Mouse (Mus musculus) limb, embryonic 15.5 days (tissue): Measurements from ENCODE around the gene Il18rap. TPM values are rescaled to one million over a fixed set of nuclear protein-coding genes. Genes with fewer than 3 reads are reported as not detected.

Source experiments
- ATAC-seq: fragments of 200-750 bp; cut with Nextera tagmentation; 2 replicates; pipeline ENCODE4 v1.8.0; 2017; ENCODE audit warnings: low read depth, moderate TSS enrichment; ENCODE audit not compliant: insufficient number of reproducible peaks, low FRiP score, low TSS enrichment
- H3K27ac ChIP-seq: fragments of 300-500 bp; sonication (generic); 2 replicates; pipeline ENCODE4 v1.5.1; 2015; ENCODE audit warnings: moderate library complexity, mild to moderate bottlenecking, inconsistent platforms
- H3K27me3 ChIP-seq: fragments of 300-500 bp; sonication (generic); 2 replicates; pipeline ENCODE4 v1.6.1; 2015; ENCODE audit warnings: inconsistent platforms
- H3K36me3 ChIP-seq: fragments of 300-500 bp; sonication (generic); 2 replicates; pipeline ENCODE4 v1.6.1; 2015; ENCODE audit warnings: inconsistent platforms
- H3K4me1 ChIP-seq: fragments of 300-500 bp; sonication (generic); 2 replicates; pipeline ENCODE4 v1.6.1; 2015; ENCODE audit warnings: inconsistent platforms
- H3K4me2 ChIP-seq: fragments of 300-500 bp; sonication (generic); 2 replicates; pipeline ENCODE4 v1.6.1; 2015; ENCODE audit warnings: mild to moderate bottlenecking, inconsistent platforms
- H3K4me3 ChIP-seq: fragments of 300-500 bp; sonication (generic); 2 replicates; pipeline ENCODE4 v1.5.1; 2015; ENCODE audit warnings: mild to moderate bottlenecking, inconsistent platforms
- H3K9ac ChIP-seq: fragments of 300-500 bp; sonication (generic); 2 replicates; pipeline ENCODE4 v1.6.1; 2015; ENCODE audit warnings: inconsistent platforms
- H3K9me3 ChIP-seq: fragments of 300-500 bp; sonication (generic); 2 replicates; pipeline ENCODE4 v1.6.1; 2016; ENCODE audit warnings: inconsistent platforms
- WGBS: fragments of 180-500 bp; shearing (Covaris S2); methylation state at CpG from one replicate; pipeline ENCODE4 v1.1.7; 2015; 5-methylcytosine and 5-hydroxymethylcytosine counted together
- polyA plus RNA-seq: library from polyadenylated mRNA; unstranded; fragments of >200 nt; fragmentation: Nextera tagmentation; extraction: Ambion mirVana; gene quantifications from 2 replicates; pipeline ENCODE4 v1.2.1, GENCODE M21; 2015

The Il18rap gene
- polyA plus RNA-seq, 1 experiment from 2014 or later: 0.27 TPM

DNA sequence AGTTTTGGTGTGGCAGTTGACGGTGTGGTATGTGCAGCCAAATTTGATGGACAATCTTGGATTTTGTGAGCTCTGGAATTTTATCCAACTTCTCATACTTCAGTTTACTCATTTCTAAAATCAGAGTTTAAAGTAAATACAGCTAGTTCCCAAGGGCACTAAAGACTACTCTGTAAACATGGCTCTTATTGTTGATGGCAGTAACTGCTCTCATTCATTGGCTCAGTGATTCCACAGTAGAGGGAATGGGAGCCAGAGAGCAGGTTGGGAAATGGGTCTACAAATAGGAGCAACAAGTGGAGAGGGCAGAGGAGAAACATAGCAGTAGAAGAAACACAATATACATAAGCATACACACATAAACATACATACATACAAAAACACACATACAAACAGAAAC is 15.5 kb upstream of the Il18rap start:
- no peaks in the 10 kb centered on the region for H3K36me3 ChIP-seq
- no peaks in the 10 kb centered on the region for H3K9me3 ChIP-seq
- H3K4me3 ChIP-seq: no peak overlapping the region
- H3K27me3 ChIP-seq: no peaks in the 10 kb centered on the region
- no peak overlapping the region for H3K27ac ChIP-seq
- no peak overlapping the region for H3K9ac ChIP-seq
- no peak for ATAC-seq
- WGBS: 64% methylated on average over 1 of the region's 1 CpGs
- H3K4me1 ChIP-seq: no peaks in the 10 kb centered on the region
- H3K4me2 ChIP-seq: no peak overlapping the region

DNA sequence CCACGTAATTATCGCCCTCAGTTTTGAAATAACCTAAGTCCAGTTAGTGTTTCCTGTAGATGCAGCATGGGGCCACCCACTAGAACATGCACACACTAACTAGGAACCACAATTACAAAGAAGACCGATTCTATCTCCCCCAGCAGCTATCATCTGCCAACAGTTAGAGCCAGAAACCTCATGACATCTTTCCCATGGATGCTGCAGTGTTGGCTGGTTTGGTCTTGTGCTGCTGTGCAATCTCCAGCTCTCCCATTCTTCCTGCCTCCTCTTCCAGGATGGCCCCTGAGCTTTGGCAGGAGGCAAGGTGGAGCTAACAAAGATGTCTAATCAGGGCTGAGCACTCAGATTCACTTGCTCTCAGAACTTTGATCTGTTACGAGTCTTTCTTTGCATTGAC is 14.0 kb upstream of the Il18rap start:
- ATAC-seq: no peak
- Histone ChIP-seq H3K4me2 (no peak overlapping the region), H3K9me3 (no peaks in the 10 kb centered on the region), H3K4me3 (no peak overlapping the region), H3K36me3 (no peaks in the 10 kb centered on the region), H3K27me3 (no peaks in the 10 kb centered on the region), H3K4me1 (no peaks in the 10 kb centered on the region), H3K9ac (no peak overlapping the region), H3K27ac (no peak overlapping the region)
- WGBS: 84% methylated on average over 4 of the region's 4 CpGs

- no peaks in the 10 kb centered on the region for H3K9me3 ChIP-seq
- no peak overlapping the region for H3K9ac ChIP-seq
- no peaks in the 10 kb centered on the region for H3K36me3 ChIP-seq
- H3K4me2 ChIP-seq: no peak overlapping the region
- no peak overlapping the region for H3K27ac ChIP-seq
- ATAC-seq: no peak
- H3K27me3 ChIP-seq: no peaks in the 10 kb centered on the region
- H3K4me1 ChIP-seq: no peaks in the 10 kb centered on the region
- WGBS: 80% methylated on average over 11 of the region's 11 CpGs
- H3K4me3 ChIP-seq: no peak overlapping the region
These were observed 13.4 kb upstream of the Il18rap start for GRCm38 (mm10) chr1:40501546-40502398.

DNA sequence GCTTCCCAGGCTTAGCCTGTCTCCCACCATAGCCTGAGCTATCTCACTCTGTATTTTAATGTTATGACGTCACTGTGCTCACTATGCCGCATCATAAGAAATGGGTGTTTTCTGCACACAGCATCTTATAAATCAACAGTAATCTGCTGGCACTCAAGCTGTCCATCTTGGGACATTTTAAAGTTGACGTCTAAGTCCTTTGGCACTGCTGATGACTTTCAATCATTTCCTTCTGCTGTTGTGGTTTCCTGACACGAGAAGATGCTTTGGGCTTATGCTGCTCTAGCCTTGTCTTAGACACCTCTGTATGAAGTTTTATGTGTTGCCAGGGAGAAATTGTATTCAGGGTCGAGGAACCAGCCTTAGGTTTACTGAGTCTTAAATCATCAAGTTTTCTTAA is 10.6 kb upstream of the Il18rap start:
- no peaks in the 10 kb centered on the region for H3K36me3 ChIP-seq
- 72% methylated on average over 5 of the region's 5 CpGs for WGBS
- no peak overlapping the region for H3K4me3 ChIP-seq
- no peak overlapping the region for H3K4me2 ChIP-seq
- no peaks in the 10 kb centered on the region for H3K9me3 ChIP-seq
- H3K4me1 ChIP-seq: no peaks in the 10 kb centered on the region
- H3K9ac ChIP-seq: no peak overlapping the region
- no peaks in the 10 kb centered on the region for H3K27me3 ChIP-seq
- H3K27ac ChIP-seq: no peak overlapping the region
- no peak for ATAC-seq

GRCm38 (mm10) chr1:40516364-40516763 is 1.2 kb downstream of the Il18rap start:
- Histone ChIP-seq H3K9me3 (no peaks in the 10 kb centered on the region), H3K4me2 (no peak overlapping the region), H3K36me3 (no peaks in the 10 kb centered on the region), H3K4me3 (no peak overlapping the region), H3K4me1 (no peaks in the 10 kb centered on the region), H3K9ac (no peak overlapping the region), H3K27ac (no peak overlapping the region), H3K27me3 (no peaks in the 10 kb centered on the region)
- no peak for ATAC-seq
- WGBS: 85% methylated on average over 6 of the region's 6 CpGs

DNA sequence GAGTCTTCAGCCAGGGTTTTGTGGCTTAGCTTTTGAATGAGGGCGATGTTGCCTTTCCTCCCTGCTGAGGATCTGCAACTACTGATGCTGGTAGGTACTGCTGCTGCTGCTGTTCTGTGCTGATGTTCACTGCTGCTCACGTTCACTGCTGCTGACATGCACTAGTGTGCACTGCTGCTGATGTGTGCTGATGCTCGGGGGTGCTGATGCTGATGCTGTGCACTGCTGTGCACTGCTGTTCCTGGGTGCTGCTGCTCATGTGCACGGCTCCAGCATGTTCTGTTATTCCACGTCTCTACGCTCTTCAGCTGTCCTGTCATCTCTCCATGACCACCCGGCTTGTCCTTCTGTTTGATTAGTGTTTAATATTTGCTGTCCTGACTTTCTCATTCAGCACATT is 7.8 kb downstream of the Il18rap start:
- no peak overlapping the region for H3K9ac ChIP-seq

GRCm38 (mm10) chr1:40523971-40524722 is 9.0 kb downstream of the Il18rap start:
- H3K9me3 ChIP-seq: no peaks in the 10 kb centered on the region
- no peak overlapping the region for H3K27ac ChIP-seq
- H3K4me1 ChIP-seq: no peaks in the 10 kb centered on the region
- 79% methylated on average over 5 of the region's 5 CpGs for WGBS
- no peak for ATAC-seq
- no peaks in the 10 kb centered on the region for H3K36me3 ChIP-seq
- H3K4me2 ChIP-seq: no peak overlapping the region
- no peak overlapping the region for H3K4me3 ChIP-seq
- H3K27me3 ChIP-seq: no peaks in the 10 kb centered on the region
- H3K9ac ChIP-seq: no peak overlapping the region

More for the DNA sequence above, 7.8 kb downstream of the Il18rap start:
- Histone ChIP-seq H3K4me2 (no peak overlapping the region), H3K4me3 (no peak overlapping the region), H3K9me3 (no peaks in the 10 kb centered on the region), H3K4me1 (no peaks in the 10 kb centered on the region), H3K36me3 (no peaks in the 10 kb centered on the region), H3K27me3 (no peaks in the 10 kb centered on the region), H3K27ac (no peak overlapping the region)
- no peak for ATAC-seq
- WGBS: 83% methylated on average over 7 of the region's 7 CpGs

GRCm38 (mm10) chr1:40529287-40529686 is 14.1 kb downstream of the Il18rap start:
- no peak overlapping the region for H3K9ac ChIP-seq
- no peak for ATAC-seq
- H3K4me1 ChIP-seq: no peaks in the 10 kb centered on the region
- no peaks in the 10 kb centered on the region for H3K27me3 ChIP-seq
- H3K4me3 ChIP-seq: no peak overlapping the region
- 85% methylated on average over 5 of the region's 5 CpGs for WGBS
- no peak overlapping the region for H3K27ac ChIP-seq
- no peaks in the 10 kb centered on the region for H3K9me3 ChIP-seq
- H3K4me2 ChIP-seq: no peak overlapping the region
- no peaks in the 10 kb centered on the region for H3K36me3 ChIP-seq

DNA sequence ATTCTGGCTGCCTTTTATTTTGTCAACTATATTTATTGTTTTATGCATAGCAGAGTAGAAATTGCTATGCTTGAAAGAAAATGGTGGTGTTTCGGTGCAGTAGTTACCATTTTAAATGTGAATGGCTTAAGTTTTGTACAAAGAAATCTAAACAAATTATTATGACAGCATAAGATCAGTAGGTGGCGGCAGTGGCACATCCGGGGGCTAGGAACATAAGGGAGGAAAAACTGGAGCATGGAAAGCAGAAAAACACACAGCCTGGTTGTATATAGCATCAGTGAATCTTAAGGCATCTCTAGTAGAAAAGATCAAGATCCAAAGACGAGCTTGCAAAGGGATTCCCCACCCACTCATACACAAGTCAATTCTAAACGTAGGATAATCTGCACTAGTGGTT is 22.4 kb downstream of the Il18rap start:
- WGBS: 81% methylated on average over 5 of the region's 5 CpGs
- H3K27ac ChIP-seq: no peak overlapping the region

DNA sequence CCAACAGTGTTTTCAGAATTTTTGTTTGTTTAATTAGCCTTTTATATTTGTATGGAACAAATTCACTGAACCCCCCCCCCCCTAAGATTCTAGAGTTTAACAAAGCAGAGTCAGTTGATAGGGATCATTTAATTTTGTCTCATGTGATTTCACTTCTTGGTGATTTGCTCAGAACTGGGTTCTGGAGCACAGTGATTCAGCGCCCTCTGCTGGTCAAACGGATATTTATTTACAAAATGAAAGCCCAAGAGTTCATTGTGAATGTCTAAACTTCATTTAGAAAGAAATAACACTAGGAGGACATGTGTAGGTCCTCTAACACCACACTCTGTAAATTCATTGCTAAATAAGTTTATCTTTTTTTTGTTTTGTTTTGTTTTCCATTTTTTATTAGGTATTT is 29.5 kb downstream of the Il18rap start:
- Histone ChIP-seq H3K4me2 (no peak overlapping the region), H3K4me1 (no peaks in the 10 kb centered on the region), H3K4me3 (no peak overlapping the region), H3K27me3 (no peaks in the 10 kb centered on the region), H3K9ac (no peak overlapping the region), H3K36me3 (no peaks in the 10 kb centered on the region), H3K9me3 (no peaks in the 10 kb centered on the region), H3K27ac (no peak overlapping the region)
- no peak for ATAC-seq
- WGBS: 0% methylated on average over 2 of the region's 2 CpGs

More for the DNA sequence above, 22.4 kb downstream of the Il18rap start:
- no peaks in the 10 kb centered on the region for H3K36me3 ChIP-seq
- H3K4me1 ChIP-seq: no peaks in the 10 kb centered on the region
- no peaks in the 10 kb centered on the region for H3K9me3 ChIP-seq
- ATAC-seq: no peak
- no peaks in the 10 kb centered on the region for H3K27me3 ChIP-seq
- no peak overlapping the region for H3K9ac ChIP-seq
- H3K4me2 ChIP-seq: no peak overlapping the region
- no peak overlapping the region for H3K4me3 ChIP-seq

GRCm38 (mm10) chr1:40546645-40547044 is 31.5 kb downstream of the Il18rap start:
- H3K36me3 ChIP-seq: no peaks in the 10 kb centered on the region
- WGBS: 68% methylated on average over 4 of the region's 4 CpGs
- no peaks in the 10 kb centered on the region for H3K9me3 ChIP-seq
- H3K4me2 ChIP-seq: no peak overlapping the region
- H3K9ac ChIP-seq: no peak overlapping the region
- no peaks in the 10 kb centered on the region for H3K4me1 ChIP-seq
- ATAC-seq: no peak
- H3K27me3 ChIP-seq: no peaks in the 10 kb centered on the region
- no peak overlapping the region for H3K4me3 ChIP-seq
- H3K27ac ChIP-seq: no peak overlapping the region

DNA sequence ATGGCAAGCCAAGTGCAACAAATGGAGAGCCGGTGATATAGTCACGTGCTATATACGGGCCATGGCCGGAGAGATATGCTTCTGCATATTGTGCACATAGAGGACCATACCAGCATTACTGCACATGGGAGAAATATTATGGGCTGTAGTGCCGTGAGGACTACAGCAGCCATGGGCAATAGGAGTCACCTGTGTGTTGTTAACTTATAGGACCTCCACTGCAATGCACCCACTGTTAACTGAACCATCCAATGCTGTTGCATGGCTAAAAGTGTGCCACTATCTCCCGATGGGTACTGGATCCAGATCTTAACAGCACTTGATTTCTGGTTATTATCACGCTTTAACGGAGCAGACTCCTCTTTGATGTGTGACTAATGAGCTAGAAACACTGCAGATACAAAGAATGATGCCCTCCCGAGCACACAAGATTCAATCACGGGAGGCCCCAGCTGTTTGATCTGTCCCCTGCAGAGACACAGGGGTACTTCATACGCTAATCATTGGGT is 32.0 kb downstream of the Il18rap start:
- Histone ChIP-seq H3K9me3 (no peaks in the 10 kb centered on the region), H3K4me2 (no peak overlapping the region), H3K4me3 (no peak overlapping the region), H3K9ac (no peak overlapping the region), H3K27ac (no peak overlapping the region), H3K27me3 (no peaks in the 10 kb centered on the region), H3K4me1 (no peaks in the 10 kb centered on the region), H3K36me3 (no peaks in the 10 kb centered on the region)
- no peak for ATAC-seq
- 68% methylated on average over 11 of the region's 11 CpGs for WGBS
